8 mouse cellular contexts compared by ENCODE assay signal in the genomic region with DNA sequence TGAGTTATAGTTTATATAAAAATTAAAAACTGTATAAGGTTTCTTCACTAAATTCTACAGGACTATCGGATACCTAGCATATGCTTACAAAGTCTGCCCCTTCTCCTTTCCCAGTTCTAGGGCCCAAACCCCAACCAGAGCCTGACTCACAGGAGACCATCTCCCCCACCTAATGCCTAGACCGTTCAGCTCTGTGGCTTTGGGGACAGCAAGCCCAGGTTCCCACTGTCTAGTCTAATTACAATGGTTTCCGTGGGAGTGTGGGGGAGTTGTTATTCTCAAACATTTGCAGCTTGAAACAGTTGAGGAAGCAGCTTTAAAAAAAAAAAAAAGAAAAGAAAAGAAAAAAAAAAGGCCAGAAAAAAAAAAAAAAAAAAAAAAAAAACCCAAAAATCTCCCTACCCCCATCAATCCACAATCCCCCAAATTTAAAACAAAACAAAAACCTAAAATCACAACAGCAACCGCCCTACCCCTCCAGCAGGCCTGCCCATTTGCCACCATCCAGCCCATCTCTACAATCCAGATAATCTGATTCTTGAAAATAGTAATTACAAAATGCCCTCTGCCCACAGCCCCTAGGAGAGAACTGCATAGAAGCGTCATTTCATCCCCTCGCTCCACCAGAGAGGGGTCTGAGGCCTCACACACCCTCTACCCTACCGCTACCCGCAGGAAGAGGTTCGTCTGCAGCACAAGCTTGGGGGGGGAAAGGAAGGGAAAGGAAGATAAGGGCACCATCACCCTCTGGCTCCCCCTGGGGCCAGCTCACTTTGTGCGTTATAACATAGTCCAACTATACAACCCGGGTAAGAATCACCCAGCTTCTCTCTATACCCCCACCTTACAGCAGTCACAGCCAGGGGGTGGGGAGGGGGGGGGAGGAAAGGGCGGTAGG. TPM values are rescaled to one million over a fixed set of nuclear protein-coding genes. Genes with fewer than 3 reads are reported as not detected.
DNase-seq lines count a peak whose midpoint lies in the region; ATAC-seq and TF ChIP-seq lines count a peak whose summit lies in the region.

No protein-coding gene starts in this region.

- H3K4me3 ChIP-seq in heart, postnatal 0 days (ENCODE audit: low read depth, low read length), result no peak overlapping the region
- H3K4me3 ChIP-seq in MEL (ENCODE audit: control insufficient read depth in 1 of 2, insufficient read depth in 1 of 2, low read depth in 2 of 2, low read length in 2 of 2), result peak overlapping the region; percentile 41 to 62
- no peak overlapping the region for H3K4me3 ChIP-seq in hindbrain, embryonic 12.5 days
- H3K4me3 ChIP-seq in megakaryocyte, embryonic 14.5 days (replicated peaks), result peak overlapping the region; percentile 97

- H3K27me3 ChIP-seq in heart, postnatal 0 days (ENCODE audit: control insufficient read depth, insufficient read depth, low read length), result no peaks in the 10 kb centered on the region
- H3K27me3 ChIP-seq in MEL (ENCODE audit: control insufficient read depth in 1 of 2, insufficient read depth in 2 of 2, low read length in 2 of 2), result no peaks in the 10 kb centered on the region
- H3K27me3 ChIP-seq in hindbrain, embryonic 12.5 days, result no peaks in the 10 kb centered on the region
- no peaks in the 10 kb centered on the region for H3K27me3 ChIP-seq in megakaryocyte, embryonic 14.5 days (replicated peaks)

- no peak for ATAC-seq in heart, postnatal 0 days (ENCODE audit: insufficient read depth, low read depth)
- no peak for ATAC-seq in hindbrain, embryonic 12.5 days (ENCODE audit: low FRiP score)

- WGBS in heart, postnatal 0 days, result 43% methylated on average over 12 of the region's 12 CpGs
- WGBS in hindbrain, embryonic 12.5 days, result 63% methylated on average over 11 of the region's 12 CpGs

- peak; percentile 37 to 55; a peak in 1 of 4 replicates for TF ChIP-seq POLR2A in MEL (IDR thresholded peaks at IDR 0.05; ENCODE audit: control insufficient read depth in 1 of 2, insufficient read depth in 1 of 2, low read depth in 1 of 2, low read length in 2 of 2, poor library complexity in 1 of 2)

- TF ChIP-seq RAD21 in MEL (IDR thresholded peaks at IDR 0.05; ENCODE audit: low read depth, low read length), result no peak

- peak overlapping the region; percentile 64 for H3K4me2 ChIP-seq in heart, postnatal 0 days (ENCODE audit: low read depth, low read length)
- H3K4me2 ChIP-seq in hindbrain, embryonic 12.5 days (replicated peaks), result peak overlapping the region; percentile 71; the same call in 1 of the 2 replicates

- H3K36me3 ChIP-seq in heart, postnatal 0 days (replicated peaks; ENCODE audit: control insufficient read depth, insufficient read depth, low read length), result peaks cover 48% of the 10 kb centered on the region
- peaks cover 3 to 25% of the 10 kb centered on the region in 2 experiments; a peak in 3 of 4 replicates for H3K36me3 ChIP-seq in MEL (ENCODE audit: control insufficient read depth in 1 of 2, insufficient read depth in 2 of 2, low read length in 2 of 2)
- H3K36me3 ChIP-seq in hindbrain, embryonic 12.5 days, result peaks cover 49% of the 10 kb centered on the region
- peaks cover 62% of the 10 kb centered on the region for H3K36me3 ChIP-seq in megakaryocyte, embryonic 14.5 days (replicated peaks; ENCODE audit: low read length)

- no peak for TF ChIP-seq CTCF in heart, postnatal 0 days (IDR thresholded peaks at IDR 0.05; ENCODE audit: low read depth)
- peak; percentile 56 to 77 (median 62) for TF ChIP-seq CTCF in MEL (IDR thresholded peaks at IDR 0.05 in 2 of 3, conservative IDR thresholded peaks at IDR 0.05 in 1 of 3; ENCODE audit: control insufficient read depth in 1 of 3, insufficient read depth in 1 of 3, low read depth in 2 of 3, low read length in 3 of 3, poor library complexity in 1 of 3, severe bottlenecking in 1 of 3)

- H3K79me2 ChIP-seq in MEL (ENCODE audit: control insufficient read depth, insufficient read depth, low read length, poor library complexity), result peaks cover 27% of the 10 kb centered on the region

- no peaks in the 10 kb centered on the region for H3K9me3 ChIP-seq in heart, postnatal 0 days (replicated peaks; ENCODE audit: control insufficient read depth, low read length)
- H3K9me3 ChIP-seq in MEL (replicated peaks; ENCODE audit: insufficient read depth, low read length), result no peaks in the 10 kb centered on the region
- H3K9me3 ChIP-seq in hindbrain, embryonic 12.5 days (replicated peaks), result no peaks in the 10 kb centered on the region
- H3K9me3 ChIP-seq in megakaryocyte, embryonic 14.5 days, result no peaks in the 10 kb centered on the region

- H3K4me1 ChIP-seq in heart, postnatal 0 days (ENCODE audit: control insufficient read depth, insufficient read depth), result peaks cover 12% of the 10 kb centered on the region; the same call in 1 of the 2 replicates
- H3K4me1 ChIP-seq in MEL (ENCODE audit: control insufficient read depth in 1 of 2, insufficient read depth in 2 of 2, low read length in 2 of 2), result peaks cover 15 to 25% of the 10 kb centered on the region in 2 experiments
- peaks cover 11% of the 10 kb centered on the region for H3K4me1 ChIP-seq in hindbrain, embryonic 12.5 days
- H3K4me1 ChIP-seq in megakaryocyte, embryonic 14.5 days, result peaks cover 64% of the 10 kb centered on the region

- no peak for TF ChIP-seq EP300 in heart, postnatal 0 days (IDR thresholded peaks at IDR 0.05; ENCODE audit: low read depth)
- TF ChIP-seq EP300 in MEL (IDR thresholded peaks at IDR 0.05; ENCODE audit: low read depth in 1 of 2, low read length in 2 of 2), result peak; percentile 56 to 57; a peak in 3 of 4 replicates

- H3K9ac ChIP-seq in heart, postnatal 0 days (replicated peaks; ENCODE audit: low read depth, low read length), result no peak overlapping the region
- peak overlapping the region; percentile 75 for H3K9ac ChIP-seq in MEL (ENCODE audit: control insufficient read depth, low read depth, low read length, poor library complexity, severe bottlenecking)
- H3K9ac ChIP-seq in hindbrain, embryonic 12.5 days, result no peak overlapping the region

- DNase-seq in heart, postnatal 0 days (ENCODE audit: low spot score), result no peak
- DNase-seq in heart, postnatal 10 days, result no peak
- peak; percentile 93 for DNase-seq in MEL (ENCODE audit: low read depth, low spot score)
- peak; percentile 49 to 61 for DNase-seq in thymus, adult 18-20 months
- no peak for DNase-seq in left cerebral cortex, postnatal 10 days (ENCODE audit: extremely low spot score in 1 of 2, low spot score in 2 of 2)
- no peak for DNase-seq in urinary bladder, postnatal 4 days (ENCODE audit: low spot score in 2 of 2)

- intact Hi-C loops in heart, postnatal 10 days (cut with DNase I), result loop anchor here (2.0 kb wide), 1 partner anchor 34 kb away; no protein-coding TSS in a partner anchor
- intact Hi-C loops in left cerebral cortex, postnatal 10 days (cut with DNase I), result loop anchor here (5.0 kb wide), 1 partner anchor 35 kb away; no protein-coding TSS in a partner anchor

- peak overlapping the region; percentile 99 for H3K27ac ChIP-seq in heart, postnatal 0 days (ENCODE audit: low read depth)
- H3K27ac ChIP-seq in MEL (ENCODE audit: control insufficient read depth, low read depth, low read length), result peak overlapping the region; percentile 97
- H3K27ac ChIP-seq in hindbrain, embryonic 12.5 days, result peak overlapping the region; percentile 60; the same call in 1 of the 2 replicates

RNA-seq across cellular contexts. Expression of gene Prkag1, which starts 1.1 kb away (rescaled TPM):
- 115 and 134 TPM in 2 replicates for total RNA-seq in heart, postnatal 0 days (2014; rRNA removed; ENCODE audit: low replicate concordance)
- polyA plus RNA-seq in heart, postnatal 0 days (2015; fragmentation: Nextera tagmentation; extraction: Ambion mirVana), result 113 and 114 TPM in 2 replicates
- 10 to 100 TPM; 93.7 to 94.3 TPM for total RNA-seq in heart, postnatal 10 days (2021)
- 122 and 126 TPM in 2 replicates for total RNA-seq in MEL (2012; rRNA removed)
- 100 to 1,000 TPM; 141 to 348 TPM for polyA plus RNA-seq in MEL (2012; ENCODE audit: insufficient read depth in 1 of 2, insufficient read length in 2 of 2, low read depth in 1 of 2, low replicate concordance in 2 of 2, missing spikeins in 1 of 2)
- polyA plus RNA-seq in hindbrain, embryonic 12.5 days (2016; fragmentation: Nextera tagmentation; extraction: Ambion mirVana), result 71.0 and 78.9 TPM in 2 replicates
- 237 and 264 TPM in 2 replicates for polyA plus RNA-seq in megakaryocyte, embryonic 14.5 days (2012; ENCODE audit: insufficient read depth, low replicate concordance)
- total RNA-seq in left cerebral cortex, postnatal 10 days (2021), result 10 to 100 TPM; 41.7 to 44.6 TPM

RNA-seq across cellular contexts. Expression of gene Ddn, which starts 23.1 kb away (rescaled TPM):
- 1.4 and 1.9 TPM in 2 replicates for total RNA-seq in heart, postnatal 0 days (2014; rRNA removed; ENCODE audit: low replicate concordance)
- polyA plus RNA-seq in heart, postnatal 0 days (2015; fragmentation: Nextera tagmentation; extraction: Ambion mirVana), result 0.11 TPM in 2 replicates
- total RNA-seq in heart, postnatal 10 days (2021), result under 1 TPM; 0.10 to 0.32 TPM
- total RNA-seq in MEL (2012; rRNA removed), result 2.8 and 4.0 TPM in 2 replicates
- polyA plus RNA-seq in MEL (2012; ENCODE audit: insufficient read depth in 1 of 2, insufficient read length in 2 of 2, low read depth in 1 of 2, low replicate concordance in 2 of 2, missing spikeins in 1 of 2), result 1 to 10 TPM in 1 of 2 experiments, not detected in 1; 4.2 TPM
- polyA plus RNA-seq in hindbrain, embryonic 12.5 days (2016; fragmentation: Nextera tagmentation; extraction: Ambion mirVana), result 0.56 and 0.65 TPM in 2 replicates
- polyA plus RNA-seq in megakaryocyte, embryonic 14.5 days (2012; ENCODE audit: insufficient read depth, low replicate concordance), result 0.32 and 0.73 TPM in 2 replicates
- 100 to 1,000 TPM; 285 to 294 TPM for total RNA-seq in left cerebral cortex, postnatal 10 days (2021)

RNA-seq across cellular contexts. Expression of gene Kmt2d, which starts 38.6 kb away (rescaled TPM):
- 31.6 and 34.4 TPM in 2 replicates for total RNA-seq in heart, postnatal 0 days (2014; rRNA removed; ENCODE audit: low replicate concordance)
- polyA plus RNA-seq in heart, postnatal 0 days (2015; fragmentation: Nextera tagmentation; extraction: Ambion mirVana), result 5.5 and 6.0 TPM in 2 replicates
- 10 to 100 TPM; 63.0 to 72.1 TPM for total RNA-seq in heart, postnatal 10 days (2021)
- 12.5 and 15.4 TPM in 2 replicates for total RNA-seq in MEL (2012; rRNA removed)
- 10 to 100 TPM; 42.0 to 47.7 TPM for polyA plus RNA-seq in MEL (2012; ENCODE audit: insufficient read depth in 1 of 2, insufficient read length in 2 of 2, low read depth in 1 of 2, low replicate concordance in 2 of 2, missing spikeins in 1 of 2)
- polyA plus RNA-seq in hindbrain, embryonic 12.5 days (2016; fragmentation: Nextera tagmentation; extraction: Ambion mirVana), result 12.2 and 12.5 TPM in 2 replicates
- polyA plus RNA-seq in megakaryocyte, embryonic 14.5 days (2012; ENCODE audit: insufficient read depth, low replicate concordance), result 11.9 and 17.8 TPM in 2 replicates
- total RNA-seq in left cerebral cortex, postnatal 10 days (2021), result 10 to 100 TPM; 62.4 to 64.3 TPM

RNA-seq across cellular contexts. Expression of gene Wnt1, which starts 42.8 kb away (rescaled TPM):
- total RNA-seq in heart, postnatal 0 days (2014; rRNA removed; ENCODE audit: low replicate concordance), result not detected in 2 replicates
- not detected in 2 replicates for polyA plus RNA-seq in heart, postnatal 0 days (2015; fragmentation: Nextera tagmentation; extraction: Ambion mirVana)
- not detected for total RNA-seq in heart, postnatal 10 days (2021)
- not detected in 2 replicates for total RNA-seq in MEL (2012; rRNA removed)
- not detected for polyA plus RNA-seq in MEL (2012; ENCODE audit: insufficient read depth in 1 of 2, insufficient read length in 2 of 2, low read depth in 1 of 2, low replicate concordance in 2 of 2, missing spikeins in 1 of 2)
- polyA plus RNA-seq in hindbrain, embryonic 12.5 days (2016; fragmentation: Nextera tagmentation; extraction: Ambion mirVana), result 8.4 and 8.6 TPM in 2 replicates
- polyA plus RNA-seq in megakaryocyte, embryonic 14.5 days (2012; ENCODE audit: insufficient read depth, low replicate concordance), result not detected in 2 replicates
- not detected for total RNA-seq in left cerebral cortex, postnatal 10 days (2021)

RNA-seq across cellular contexts. Expression of gene Wnt10b, which starts 54.5 kb away (rescaled TPM):
- total RNA-seq in heart, postnatal 0 days (2014; rRNA removed; ENCODE audit: low replicate concordance), result not detected in 2 replicates
- polyA plus RNA-seq in heart, postnatal 0 days (2015; fragmentation: Nextera tagmentation; extraction: Ambion mirVana), result 0.07 TPM in 1 of 2 replicates, not detected in the other
- under 1 TPM; 0.43 to 0.67 TPM for total RNA-seq in heart, postnatal 10 days (2021)
- total RNA-seq in MEL (2012; rRNA removed), result 0.13 and 0.23 TPM in 2 replicates
- under 1 TPM in 1 of 2 experiments, not detected in 1; 0.14 TPM for polyA plus RNA-seq in MEL (2012; ENCODE audit: insufficient read depth in 1 of 2, insufficient read length in 2 of 2, low read depth in 1 of 2, low replicate concordance in 2 of 2, missing spikeins in 1 of 2)
- polyA plus RNA-seq in hindbrain, embryonic 12.5 days (2016; fragmentation: Nextera tagmentation; extraction: Ambion mirVana), result 0.59 and 0.91 TPM in 2 replicates
- not detected in 2 replicates for polyA plus RNA-seq in megakaryocyte, embryonic 14.5 days (2012; ENCODE audit: insufficient read depth, low replicate concordance)
- total RNA-seq in left cerebral cortex, postnatal 10 days (2021), result under 1 TPM; 0.63 to 0.64 TPM

Comparison
In these comparisons a context has a peak if more than half of its experiments do, and no peak if none do; other contexts are left out.
1. DNase-seq: peak in MEL (single experiment) and thymus, adult 18-20 months (2 of 2); none in heart, postnatal 0 days (single experiment), heart, postnatal 10 days (0 of 2), left cerebral cortex, postnatal 10 days (0 of 2) and urinary bladder, postnatal 4 days (0 of 2).
2. H3K4me3 ChIP-seq: peak in MEL (2 of 2) and megakaryocyte, embryonic 14.5 days (single experiment); none in heart, postnatal 0 days (single experiment) and hindbrain, embryonic 12.5 days (single experiment).
3. RNA of gene Ddn, which starts 23.1 kb away (total RNA-seq): 285 to 294 TPM in left cerebral cortex, postnatal 10 days; 2.8 to 4.0 TPM in MEL, 1.4 to 1.9 TPM in heart, postnatal 0 days and 0.10 to 0.32 TPM in heart, postnatal 10 days; every median in the first group is over 10 times any median in the second.
4. Peak in every context shown above with its lines, with median percentiles within 50 percentile points of each other: H3K27ac ChIP-seq.